Mouse (Mus musculus) R1 (cell line): ENCODE measurements around the gene Amz1.

Experiments used
- DNase-seq: peaks from one replicate; pipeline ENCODE4 v3.0.0-alpha.2; 2018; ENCODE audit warnings: low read depth, low spot score

Gene Amz1

DNA sequence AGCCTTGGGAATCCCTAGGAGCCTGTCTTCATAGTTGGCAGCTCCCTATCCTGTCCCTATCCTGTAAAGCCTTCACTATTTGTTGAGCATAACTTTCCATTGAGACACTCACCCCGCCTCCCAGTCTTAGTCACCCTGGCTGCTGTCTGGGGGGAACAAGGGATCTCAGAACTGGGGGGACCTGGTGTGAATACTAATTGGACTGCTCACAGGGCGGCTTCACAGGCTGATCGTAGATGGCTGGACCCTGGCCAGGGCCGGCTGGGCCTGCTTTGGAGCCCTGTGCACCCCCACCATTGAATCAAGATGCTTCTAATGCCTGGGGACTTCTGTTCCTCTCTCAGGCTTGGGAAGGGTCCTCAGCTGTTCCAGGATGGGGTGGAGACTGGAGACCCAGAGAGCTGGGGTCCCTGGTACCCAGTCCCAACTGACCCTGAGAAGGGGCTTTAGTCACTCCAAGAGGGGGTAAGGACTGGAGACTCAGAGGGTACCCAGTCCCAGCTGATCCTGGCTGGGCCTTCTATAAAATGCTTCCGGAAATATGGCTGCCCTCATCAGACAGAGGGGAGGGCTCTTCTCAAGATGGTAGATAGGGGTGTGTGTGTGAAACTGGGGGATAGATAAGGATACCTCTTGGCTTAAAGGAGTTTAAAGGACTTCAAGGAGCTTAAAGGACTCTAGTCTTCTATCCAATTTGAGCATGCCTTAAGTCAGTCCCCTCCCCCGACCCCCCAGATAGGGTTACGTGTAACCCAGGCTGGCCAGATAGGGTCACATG lies 2.3 kb downstream of the Amz1 start:
- DNase-seq: no peak

GRCm38 (mm10) chr5:140726946-140727740 lies 3.2 kb downstream of the Amz1 start:
- DNase-seq: no peak

DNA sequence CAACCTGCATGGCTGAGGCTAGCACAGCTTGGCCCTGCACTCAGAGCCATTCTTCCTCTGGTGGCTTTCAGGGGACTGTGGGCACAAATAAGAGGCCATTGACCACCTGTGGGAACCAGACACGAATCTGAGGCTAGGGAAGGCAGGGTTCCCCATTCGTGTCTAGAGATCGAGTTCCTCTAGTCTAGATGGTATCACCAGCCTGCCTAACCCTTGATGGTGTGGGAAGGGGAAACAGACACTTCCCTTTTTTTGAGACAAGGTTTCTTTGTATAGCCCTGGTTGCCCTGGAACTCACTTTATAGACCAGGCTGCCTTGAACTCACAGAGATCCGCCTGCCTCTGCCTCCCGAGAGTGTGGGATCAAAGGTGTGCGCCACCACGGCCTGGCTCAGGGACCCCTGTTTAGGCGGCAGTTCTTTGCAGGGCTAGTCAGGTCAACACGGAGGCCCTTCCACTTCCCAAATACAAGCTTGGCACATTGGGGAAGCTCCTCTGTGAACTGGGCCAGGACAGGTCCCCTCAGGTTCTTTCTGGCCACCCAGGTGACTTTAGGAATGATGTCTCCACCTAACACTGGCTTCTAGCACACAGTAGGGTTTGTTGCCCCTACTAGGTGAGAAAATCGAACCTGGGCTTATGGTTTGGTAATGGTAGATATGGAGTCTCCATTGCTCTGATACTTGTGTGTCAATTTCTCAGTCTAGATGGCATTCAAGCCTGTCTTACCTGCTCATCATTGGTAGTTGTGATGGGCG lies 7.3 kb downstream of the Amz1 start:
- DNase-seq: no peak

- peak; percentile 73 for DNase-seq
Observed at GRCm38 (mm10) chr5:140732195-140732594, 8.3 kb downstream of the Amz1 start.

- DNase-seq: no peak
Observed at GRCm38 (mm10) chr5:140733336-140733735, 9.4 kb downstream of the Amz1 start.

DNA sequence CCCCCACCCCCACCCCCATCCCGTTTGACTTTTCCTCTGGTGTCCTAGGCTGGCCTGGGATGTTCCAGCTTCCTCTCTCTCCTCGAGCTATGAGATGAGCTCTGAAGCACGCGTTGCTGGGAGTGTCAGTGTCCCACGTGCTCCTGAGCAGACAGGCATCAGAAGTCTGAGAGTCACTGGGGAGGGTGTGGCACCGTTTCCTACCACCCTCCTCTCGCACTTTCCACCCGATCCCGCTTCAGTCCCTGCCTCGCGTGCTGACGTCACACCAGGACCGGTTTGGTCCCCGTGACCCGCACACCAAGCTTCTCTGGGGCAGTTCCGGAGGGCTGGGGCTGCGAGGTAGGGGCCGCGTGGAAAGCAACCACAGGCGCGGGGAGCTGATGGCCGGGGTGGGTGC lies 11.4 kb downstream of the Amz1 start:
- peak; percentile 86 for DNase-seq

- peak; percentile 42 for DNase-seq
Observed at GRCm38 (mm10) chr5:140736166-140736565, 12.2 kb downstream of the Amz1 start.

DNA sequence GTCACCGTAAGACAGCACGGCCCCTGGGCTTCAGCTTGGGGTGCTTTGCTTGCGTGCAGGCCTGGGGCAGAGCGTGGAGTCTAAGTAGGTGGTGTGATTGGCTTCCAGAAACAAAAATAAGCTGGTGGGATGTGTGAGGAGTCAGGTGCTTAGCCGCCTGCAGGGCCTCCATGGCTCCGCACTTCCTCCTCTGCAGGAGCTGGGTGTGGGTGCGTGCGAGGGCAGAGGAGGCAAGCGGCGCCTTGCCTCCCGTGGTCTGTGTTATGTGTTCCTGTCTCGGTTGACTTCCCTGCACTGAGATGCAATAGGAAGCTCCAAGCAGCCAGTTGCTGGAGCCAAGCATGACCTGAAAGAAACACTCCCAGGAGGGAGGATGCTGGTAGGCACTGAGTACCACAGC lies 15.9 kb downstream of the Amz1 start:
- no peak for DNase-seq

GRCm38 (mm10) chr5:140741040-140741439 lies 17.1 kb downstream of the Amz1 start:
- no peak for DNase-seq

- peak; percentile 50 for DNase-seq
Observed at GRCm38 (mm10) chr5:140741877-140742276, 17.9 kb downstream of the Amz1 start.

DNA sequence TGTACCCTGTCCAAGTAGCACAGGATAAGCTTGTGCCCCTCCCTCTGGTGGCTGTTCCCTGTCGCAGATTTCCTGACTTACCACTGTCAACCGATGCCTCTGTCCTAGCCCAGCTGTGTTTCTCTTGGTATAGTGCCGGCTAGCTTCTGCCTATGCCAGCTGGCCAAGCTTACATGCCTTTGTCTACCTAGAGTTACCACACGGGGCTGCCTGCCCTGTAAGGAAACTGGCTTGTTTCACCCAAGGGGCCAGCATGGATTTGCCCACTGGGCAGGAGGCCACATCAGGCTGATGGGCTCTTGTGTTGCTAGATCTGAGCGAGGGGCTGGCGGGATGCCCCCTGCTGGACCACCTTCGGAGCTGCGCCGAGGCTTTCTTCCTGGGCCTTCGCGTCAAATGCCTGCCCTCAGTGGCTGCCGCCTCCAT lies 19.8 kb downstream of the Amz1 start:
- DNase-seq: peak; percentile 45

DNA sequence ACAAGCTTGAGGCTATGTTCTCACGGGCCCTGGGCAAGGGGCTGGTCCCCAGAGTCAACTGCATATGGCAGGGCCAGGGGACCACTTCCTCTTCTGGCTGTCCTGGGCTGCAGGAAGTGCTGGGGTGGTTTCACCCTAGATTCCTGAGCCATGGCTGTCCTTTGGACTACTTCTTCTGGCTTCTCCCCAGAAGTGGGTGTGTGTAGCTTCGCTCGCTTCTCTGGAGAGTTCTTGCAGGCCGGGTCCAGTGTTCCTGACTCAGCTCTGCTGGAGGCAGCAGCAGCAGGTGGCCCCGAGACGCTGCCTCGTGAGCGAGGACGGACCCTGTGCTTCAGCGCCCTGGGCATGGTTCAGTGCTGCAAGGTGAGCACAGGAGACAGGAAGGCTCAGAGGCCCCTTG lies 24.5 kb downstream of the Amz1 start:
- no peak for DNase-seq

DNA sequence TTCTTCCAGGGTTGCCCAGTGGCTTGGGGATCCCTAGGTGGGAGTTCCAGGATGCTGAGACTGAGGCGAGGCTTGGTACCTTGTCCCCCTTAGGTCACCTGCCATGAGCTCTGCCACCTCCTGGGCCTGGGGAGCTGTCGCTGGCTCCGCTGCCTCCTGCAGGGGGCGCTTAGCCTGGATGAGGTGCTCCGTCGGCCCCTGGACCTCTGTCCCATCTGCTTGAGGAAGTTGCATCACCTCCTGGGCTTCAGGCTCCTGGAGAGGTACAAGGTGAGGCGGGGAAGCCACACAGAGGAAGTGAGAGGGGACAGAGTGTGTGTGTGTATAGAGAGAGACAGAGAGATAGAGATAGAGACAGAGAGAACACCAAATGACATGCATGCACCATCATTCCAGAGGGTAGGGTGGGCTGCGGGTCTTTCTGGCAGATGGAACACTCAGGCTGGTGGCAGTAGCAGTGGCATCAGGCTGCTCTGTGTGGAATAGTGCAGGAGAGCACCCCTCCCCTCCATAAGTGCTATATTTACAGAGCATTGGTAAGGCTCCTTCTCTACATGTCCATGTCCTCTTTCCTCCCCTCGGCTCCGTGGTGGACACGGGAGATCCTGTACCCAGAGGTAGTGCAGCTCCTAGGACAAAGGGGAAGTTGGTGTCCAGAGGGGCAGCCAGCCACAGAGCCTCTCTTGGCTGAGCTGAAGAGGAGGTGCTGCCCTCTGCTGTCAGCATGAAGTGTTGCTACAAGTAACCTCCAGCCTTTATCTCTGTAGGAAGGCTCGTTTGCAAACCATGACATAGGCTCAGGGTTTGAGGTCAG lies 25.3 kb downstream of the Amz1 start:
- peak; percentile 78 for DNase-seq

DNA sequence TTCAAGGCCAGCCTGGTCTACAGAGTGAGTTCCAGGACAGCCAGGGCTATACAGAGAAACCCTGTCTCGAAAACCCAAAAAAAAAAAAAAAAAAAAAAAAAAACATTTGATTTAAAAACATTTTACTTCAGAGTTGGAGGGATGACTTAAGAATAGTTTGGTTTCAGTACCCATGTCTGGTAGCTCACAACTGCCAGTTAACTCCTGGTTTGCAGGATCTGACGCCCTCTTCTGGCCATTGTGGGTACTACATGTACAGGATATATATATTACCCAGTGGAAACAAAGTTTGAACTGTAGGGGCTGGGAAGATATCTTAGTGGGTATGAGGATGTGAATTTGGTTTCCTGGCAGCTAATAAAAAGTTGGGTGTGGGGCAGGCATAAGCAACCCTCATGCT lies 27.0 kb downstream of the Amz1 start:
- peak; percentile 64 for DNase-seq

- DNase-seq: no peak
Observed at GRCm38 (mm10) chr5:140752041-140752440, 28.1 kb downstream of the Amz1 start.

- DNase-seq: peak; percentile 68
Observed at GRCm38 (mm10) chr5:140752639-140753038, 28.7 kb downstream of the Amz1 start.

GRCm38 (mm10) chr5:140753223-140753622 lies 29.3 kb downstream of the Amz1 start:
- DNase-seq: no peak

- no peak for DNase-seq
Observed at GRCm38 (mm10) chr5:140758864-140759263, 34.9 kb downstream of the Amz1 start.

GRCm38 (mm10) chr5:140762540-140762939 lies 38.6 kb downstream of the Amz1 start:
- no peak for DNase-seq

DNA sequence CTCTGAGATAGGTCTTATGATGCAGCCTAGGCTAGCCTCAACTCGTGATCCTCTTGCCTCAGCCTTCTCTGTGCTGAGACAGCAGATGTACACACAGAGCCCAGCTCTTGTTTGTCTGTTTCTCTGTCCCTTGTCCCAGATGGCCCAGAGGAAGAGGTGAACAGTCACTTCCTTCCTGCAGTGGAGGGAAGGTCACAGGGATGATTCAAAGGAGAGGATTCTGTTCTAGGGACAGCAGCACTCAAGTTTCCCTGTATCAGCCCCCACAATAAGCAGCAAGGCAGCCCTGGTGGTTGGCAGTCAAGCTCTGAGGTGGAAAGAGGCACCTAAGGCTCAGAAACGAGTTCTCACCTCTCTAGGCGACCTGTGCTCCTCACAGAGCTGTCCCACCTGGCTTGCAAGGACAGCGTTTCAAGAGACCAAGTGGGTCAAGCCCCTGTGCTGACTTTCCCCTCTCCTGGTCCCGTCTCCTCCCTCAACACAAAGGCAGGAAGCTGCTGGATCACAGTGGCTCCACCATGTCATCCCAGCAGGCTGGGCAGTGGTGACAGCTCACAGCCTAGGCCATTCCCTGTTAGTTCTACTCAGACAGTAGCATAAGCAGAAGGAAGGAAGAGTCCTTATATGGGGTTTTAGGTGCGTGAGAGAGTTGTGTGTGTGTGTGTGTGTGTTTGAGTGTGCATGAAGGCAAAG lies 41.1 kb downstream of the Amz1 start:
- no peak for DNase-seq

DNA sequence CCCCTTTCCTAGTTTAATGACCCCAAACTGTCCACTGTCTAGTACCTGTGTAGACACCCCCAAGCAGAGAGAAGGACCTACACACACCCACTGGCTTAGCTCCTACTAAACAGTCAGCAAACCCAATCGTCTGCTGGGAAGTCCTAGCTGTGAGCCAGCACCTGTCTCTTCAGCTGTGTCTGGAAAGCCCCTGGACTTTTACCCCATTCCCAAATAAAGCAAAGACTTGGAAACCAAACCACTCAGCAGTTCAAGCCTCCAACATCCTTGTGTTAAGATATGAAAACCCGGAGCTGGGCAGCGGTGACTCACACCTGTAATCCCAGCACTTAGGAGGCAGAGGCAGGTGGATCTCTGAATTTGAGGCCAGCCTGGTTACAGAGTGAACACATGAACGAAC lies 42.6 kb downstream of the Amz1 start:
- no peak for DNase-seq
